Mouse (Mus musculus) CH12F3 (cell line): Measurements from ENCODE around the gene Arl14.
"Not testable (repeated sequence)": the region's sequence is repeated elsewhere in the genome, so short reads cannot be mapped to it uniquely, and the experiment has no call there.

Experiments
- in situ Hi-C: fragments of 300-500 bp; cut with MboI; formaldehyde crosslinking; loops from 2 replicates; pipeline ENCODE4 v1.14.3; 2020; ENCODE audit warnings: low sequenced_read_pairs

Arl14 gene

GRCm38 (mm10) chr3:69212246-69212645 lies 10.0 kb upstream of the Arl14 start:
- in situ Hi-C loops, result no loop called here

- in situ Hi-C loops, result no loop called here
These were observed 8.8 kb upstream of the Arl14 start for GRCm38 (mm10) chr3:69213465-69213864.

GRCm38 (mm10) chr3:69214566-69214965 lies 7.7 kb upstream of the Arl14 start:
- in situ Hi-C loops, result no loop called here

DNA sequence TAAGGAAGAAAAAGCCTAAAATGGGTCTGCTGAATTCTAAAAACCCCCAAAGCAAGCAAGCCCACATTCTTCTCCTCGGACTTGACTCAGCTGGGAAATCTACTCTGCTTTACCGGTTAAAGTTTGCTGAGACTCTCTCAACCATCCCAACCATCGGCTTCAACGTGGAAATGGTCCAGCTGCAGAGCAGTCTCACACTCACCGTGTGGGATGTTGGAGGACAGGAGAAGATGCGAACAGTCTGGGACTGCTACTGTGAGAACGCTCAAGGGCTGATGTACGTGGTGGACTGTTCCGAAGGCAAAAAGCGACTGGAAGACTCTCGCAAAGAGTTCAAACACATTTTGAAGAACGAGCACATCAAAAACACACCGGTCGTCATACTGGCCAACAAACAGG lies 282 bp downstream of the Arl14 start:
- in situ Hi-C loops, result no loop called here

- in situ Hi-C loops, result no loop called here
These were observed 768 bp downstream of the Arl14 start for GRCm38 (mm10) chr3:69222987-69223386.

- in situ Hi-C loops, result no loop called here
These were observed 1.4 kb downstream of the Arl14 start for GRCm38 (mm10) chr3:69223666-69224065.

- in situ Hi-C loops, result no loop called here
These were observed 2.8 kb downstream of the Arl14 start for GRCm38 (mm10) chr3:69225019-69225418.

GRCm38 (mm10) chr3:69226496-69226895 lies 4.3 kb downstream of the Arl14 start:
- in situ Hi-C loops, result no loop called here

- in situ Hi-C loops, result no loop called here
These were observed 5.8 kb downstream of the Arl14 start for GRCm38 (mm10) chr3:69228002-69228401.

DNA sequence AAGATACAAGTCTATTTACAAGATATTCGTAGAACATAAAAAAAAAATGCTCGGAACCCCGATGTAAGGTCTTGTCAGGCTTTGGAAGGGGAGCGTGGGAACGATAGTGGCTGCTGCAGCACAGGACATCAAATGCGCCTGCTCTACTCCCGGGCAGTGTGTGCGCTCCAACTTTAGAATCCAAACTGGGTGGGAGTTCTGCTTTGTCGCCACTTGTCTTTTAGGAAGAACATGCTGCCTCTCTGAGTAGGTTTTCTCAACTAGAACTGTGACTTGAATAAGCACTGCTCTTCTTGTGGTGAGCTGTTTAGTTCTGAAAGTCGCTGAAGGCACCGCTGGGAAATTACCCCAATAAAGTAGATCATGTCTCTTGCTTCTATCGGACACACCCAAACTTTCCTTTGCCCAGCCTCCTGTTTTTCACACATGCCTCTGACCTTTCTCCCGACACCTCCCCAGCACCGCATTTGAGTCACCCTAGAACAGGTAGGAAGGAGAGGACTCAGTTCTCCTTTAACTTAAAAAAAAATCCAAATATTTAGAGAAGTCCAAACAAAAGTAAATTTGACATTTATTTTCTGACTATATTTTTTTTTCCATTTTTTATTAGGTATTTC lies 9.4 kb downstream of the Arl14 start:
- in situ Hi-C loops, result no loop called here

- in situ Hi-C loops, result not testable (repeated sequence)
These were observed 11.5 kb downstream of the Arl14 start for GRCm38 (mm10) chr3:69233552-69234189.

- in situ Hi-C loops, result no loop called here
These were observed 12.3 kb downstream of the Arl14 start for GRCm38 (mm10) chr3:69234525-69234924.

- in situ Hi-C loops, result no loop called here
These were observed 13.6 kb downstream of the Arl14 start for GRCm38 (mm10) chr3:69235806-69236205.

GRCm38 (mm10) chr3:69236491-69236890 lies 14.3 kb downstream of the Arl14 start:
- in situ Hi-C loops, result no loop called here

GRCm38 (mm10) chr3:69238141-69238851 lies 16.1 kb downstream of the Arl14 start:
- in situ Hi-C loops, result no loop called here

- in situ Hi-C loops, result no loop called here
These were observed 17.0 kb downstream of the Arl14 start for GRCm38 (mm10) chr3:69239246-69239645.

DNA sequence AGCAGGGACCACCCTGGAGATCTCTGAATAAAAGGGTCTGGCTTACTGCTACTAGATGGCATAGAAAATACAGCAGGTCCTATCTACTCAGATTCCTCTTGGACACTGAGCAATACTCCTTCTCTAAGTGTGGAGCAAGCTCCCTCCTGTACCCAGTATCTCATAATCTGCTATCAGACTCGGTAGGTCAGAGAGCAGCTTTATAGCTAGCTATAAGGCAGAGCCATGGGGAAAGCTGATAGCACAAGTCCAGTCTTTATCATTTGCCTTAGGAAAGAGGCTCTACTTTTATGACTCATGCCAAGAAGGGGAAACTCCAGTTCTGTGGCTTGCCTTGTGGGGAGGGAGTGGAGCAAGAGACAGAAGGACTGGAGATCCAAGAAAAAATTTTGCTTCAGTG lies 18.8 kb downstream of the Arl14 start:
- in situ Hi-C loops, result loop anchor here (10.0 kb wide), 1 partner anchor 244 kb away; no protein-coding TSS in a partner anchor

DNA sequence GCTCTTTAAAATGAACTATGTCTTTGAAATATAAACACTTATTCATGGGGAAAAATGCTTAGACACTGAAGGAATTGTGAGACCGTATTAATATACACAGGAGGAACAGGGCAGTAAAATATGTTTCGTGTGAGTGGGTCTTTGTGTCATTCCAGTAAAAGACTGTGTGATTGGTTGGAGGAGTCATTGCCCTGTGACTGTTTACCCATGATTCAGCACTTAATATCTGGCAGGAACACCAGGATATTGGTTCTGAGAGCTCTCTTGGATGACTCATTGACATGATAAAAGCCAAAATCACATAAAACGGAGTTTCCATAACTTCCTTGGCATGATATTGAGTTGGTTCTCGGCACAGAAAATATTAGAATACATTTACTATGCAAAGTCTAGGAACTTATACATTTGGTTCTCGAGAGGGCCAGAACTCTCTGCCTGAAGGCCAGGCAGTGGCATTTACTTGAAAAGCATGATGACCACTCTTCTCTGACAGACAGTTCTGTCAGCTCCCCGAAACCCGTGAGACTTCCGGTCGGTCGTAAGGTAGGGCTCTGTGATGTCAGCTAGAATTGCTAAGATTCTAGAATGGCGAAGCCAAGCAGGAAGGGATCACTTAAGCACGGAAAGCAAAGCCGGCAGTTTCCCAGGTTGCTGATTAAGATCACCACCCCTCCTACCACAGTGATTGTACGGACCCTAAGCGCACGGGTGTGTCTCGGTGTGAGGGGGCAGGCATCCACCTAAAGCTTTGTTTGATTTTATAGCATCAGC lies 31.1 kb downstream of the Arl14 start:
- in situ Hi-C loops, result loop anchor here (10.0 to 25.0 kb wide), 2 partner anchors 452 to 659 kb away; no protein-coding TSS in a partner anchor

DNA sequence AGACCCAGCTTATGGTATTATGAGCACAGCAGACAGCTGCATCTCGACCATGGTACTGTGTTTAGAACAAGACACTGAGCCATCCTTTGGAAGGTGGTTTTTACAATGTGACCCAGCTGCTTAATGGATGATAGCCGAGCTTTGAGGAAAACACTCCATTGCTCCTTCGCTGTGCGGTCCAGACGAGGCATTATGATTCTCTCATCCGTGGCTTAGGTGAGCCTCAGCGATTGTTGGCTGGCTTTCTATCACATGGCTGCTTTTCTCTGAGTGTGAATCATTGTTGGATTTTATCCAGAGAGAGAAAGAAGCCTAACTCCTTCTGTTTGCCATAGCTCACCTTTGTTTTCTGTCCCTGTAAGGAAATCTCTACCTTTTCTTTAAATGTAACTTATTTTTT lies 32.5 kb downstream of the Arl14 start:
- in situ Hi-C loops, result loop anchor here (10.0 to 25.0 kb wide), 2 partner anchors 450 to 658 kb away; no protein-coding TSS in a partner anchor

GRCm38 (mm10) chr3:69257049-69257699 lies 35.0 kb downstream of the Arl14 start:
- in situ Hi-C loops, result loop anchor here (10.0 to 25.0 kb wide), 2 partner anchors 448 to 655 kb away; no protein-coding TSS in a partner anchor
